In genomic region chr1:160967268-160967667, GRCm38 (mm10) we compare ENCODE assay signal across 23 mouse cellular contexts. TPM values are rescaled to one million over a fixed set of nuclear protein-coding genes. Genes with fewer than 3 reads are reported as not detected.
DNase-seq lines count a peak whose midpoint lies in the region; ATAC-seq and TF ChIP-seq lines count a peak whose summit lies in the region.
"Had no signal": no experiment of that assay in that cellular context is flagged by ENCODE, and none has a peak within 500 bp of the region (broad histone marks: within the 10 kb centered on the region; RNA-seq: fewer than 3 reads in every experiment).

No protein-coding gene starts in this region.

- H3K4me1 ChIP-seq in kidney, embryonic 15.5 days: no peaks in the 10 kb centered on the region
- no peaks in the 10 kb centered on the region for H3K4me1 ChIP-seq in lung, embryonic 14.5 days (ENCODE audit: insufficient read depth)
- H3K4me1 ChIP-seq in thymus, adult 2 months (replicated peaks; ENCODE audit: control insufficient read depth, insufficient read depth, low read length): no peaks in the 10 kb centered on the region
- no peaks in the 10 kb centered on the region for H3K4me1 ChIP-seq in embryonic facial prominence, embryonic 10.5 days
- H3K4me1 ChIP-seq: heart, embryonic 15.5 days; hindbrain, embryonic 13.5 days; limb, embryonic 12.5 days; neural tube, embryonic 15.5 days had no signal

- ATAC-seq in kidney, embryonic 15.5 days (replicated peaks; ENCODE audit: low FRiP score): no peak
- ATAC-seq in lung, embryonic 14.5 days (ENCODE audit: insufficient read depth): no peak
- ATAC-seq: forebrain, postnatal 0 days; liver, postnatal 0 days had no signal

- DNase-seq in kidney, adult 9 months: peak; percentile 17
- peak; percentile 37 for DNase-seq in lung, embryonic 14.5 days
- DNase-seq in lung, postnatal 4 days: no peak
- DNase-seq in brain, adult 2 months (ENCODE audit: low read depth, low spot score): peak; percentile 57
- DNase-seq in layer of hippocampus, adult 2 months (ENCODE audit: low spot score in 2 of 2): peak; percentile 49
- no peak for DNase-seq in thymus, adult 2 months
- no peak for DNase-seq in embryonic facial prominence, embryonic 10.5 days (ENCODE audit: low spot score)
- DNase-seq: adrenal gland, adult 2 months; B cell, adult 2 months; cerebellum, adult 2 months; forebrain, postnatal 0 days; gastrocnemius, postnatal 36 days; heart, postnatal 36 days; liver, postnatal 0 days had no signal

- H3K4me3 ChIP-seq in kidney, embryonic 15.5 days (replicated peaks): no peak overlapping the region
- H3K4me3 ChIP-seq in lung, embryonic 14.5 days (ENCODE audit: low read depth, low read length): no peak overlapping the region
- H3K4me3 ChIP-seq in layer of hippocampus, adult 2 months: no peak overlapping the region
- H3K4me3 ChIP-seq in thymus, adult 2 months (ENCODE audit: control insufficient read depth, insufficient read depth, low read length): no peak overlapping the region
- no peak overlapping the region for H3K4me3 ChIP-seq in embryonic facial prominence, embryonic 10.5 days
- H3K4me3 ChIP-seq: heart, embryonic 15.5 days; hindbrain, embryonic 13.5 days; limb, embryonic 12.5 days; neural tube, embryonic 15.5 days had no signal

- peaks cover 81% of the 10 kb centered on the region for H3K36me3 ChIP-seq in kidney, embryonic 15.5 days
- peaks cover 80% of the 10 kb centered on the region for H3K36me3 ChIP-seq in lung, embryonic 14.5 days (ENCODE audit: insufficient read depth)
- H3K36me3 ChIP-seq in thymus, adult 2 months (ENCODE audit: control insufficient read depth, insufficient read depth, low read length): peaks cover 84% of the 10 kb centered on the region
- H3K36me3 ChIP-seq in embryonic facial prominence, embryonic 10.5 days (replicated peaks): peaks cover 94% of the 10 kb centered on the region

- no peaks in the 10 kb centered on the region for H3K27me3 ChIP-seq in kidney, embryonic 15.5 days
- H3K27me3 ChIP-seq in lung, embryonic 14.5 days (ENCODE audit: insufficient read depth, low read length): no peaks in the 10 kb centered on the region
- no peaks in the 10 kb centered on the region for H3K27me3 ChIP-seq in thymus, adult 2 months (ENCODE audit: control insufficient read depth, insufficient read depth, low read length)
- no peaks in the 10 kb centered on the region for H3K27me3 ChIP-seq in embryonic facial prominence, embryonic 10.5 days (replicated peaks; ENCODE audit: low read depth, poor library complexity, severe bottlenecking)
- H3K27me3 ChIP-seq: CH12.LX; heart, embryonic 15.5 days; hindbrain, embryonic 13.5 days; limb, embryonic 12.5 days; neural tube, embryonic 15.5 days had no signal

- no peak for TF ChIP-seq CTCF in lung, embryonic 14.5 days (IDR thresholded peaks at IDR 0.05; ENCODE audit: low read depth)
- TF ChIP-seq CTCF in layer of hippocampus, adult 2 months (conservative IDR thresholded peaks at IDR 0.05): no peak
- TF ChIP-seq CTCF in thymus, adult 2 months (IDR thresholded peaks at IDR 0.05; ENCODE audit: borderline replicate concordance, control insufficient read depth, extremely low read depth, insufficient read depth, low read length, poor library complexity): no peak

- H3K9ac ChIP-seq in kidney, embryonic 15.5 days: no peak overlapping the region
- H3K9ac ChIP-seq in lung, embryonic 14.5 days: no peak overlapping the region
- H3K9ac ChIP-seq: forebrain, postnatal 0 days; heart, embryonic 15.5 days; hindbrain, embryonic 13.5 days; limb, embryonic 12.5 days; liver, postnatal 0 days; neural tube, embryonic 15.5 days had no signal

- no peak for TF ChIP-seq POLR2A in thymus, adult 2 months (IDR thresholded peaks at IDR 0.05; ENCODE audit: control insufficient read depth, extremely low read depth, insufficient read depth, low read length, poor library complexity)

- H3K9me3 ChIP-seq in kidney, embryonic 15.5 days (replicated peaks): no peaks in the 10 kb centered on the region
- no peaks in the 10 kb centered on the region for H3K9me3 ChIP-seq in lung, embryonic 14.5 days (ENCODE audit: low read depth, low read length)
- no peaks in the 10 kb centered on the region for H3K9me3 ChIP-seq in embryonic facial prominence, embryonic 10.5 days
- H3K9me3 ChIP-seq: G1E; heart, embryonic 15.5 days; hindbrain, embryonic 13.5 days; limb, embryonic 12.5 days; neural tube, embryonic 15.5 days had no signal

- H3K4me2 ChIP-seq in kidney, embryonic 15.5 days: no peak overlapping the region
- H3K4me2 ChIP-seq in lung, embryonic 14.5 days: no peak overlapping the region
- H3K4me2 ChIP-seq: heart, embryonic 15.5 days; hindbrain, embryonic 13.5 days; limb, embryonic 12.5 days; liver, embryonic 11.5 days; midbrain, embryonic 11.5 days; neural tube, embryonic 15.5 days had no signal

- WGBS in kidney, embryonic 15.5 days: 66% methylated on average over 1 of the region's 1 CpGs
- WGBS in lung, embryonic 14.5 days: 71% methylated on average over 1 of the region's 1 CpGs
- 91% methylated on average over 1 of the region's 1 CpGs for WGBS in thymus, adult 2 months
- WGBS in embryonic facial prominence, embryonic 10.5 days: 94% methylated on average over 1 of the region's 1 CpGs

- no peak overlapping the region for H3K27ac ChIP-seq in kidney, embryonic 15.5 days
- H3K27ac ChIP-seq in lung, embryonic 14.5 days (ENCODE audit: low read depth): no peak overlapping the region
- peak overlapping the region; percentile 68 for H3K27ac ChIP-seq in layer of hippocampus, adult 2 months
- H3K27ac ChIP-seq in thymus, adult 2 months (ENCODE audit: control insufficient read depth, insufficient read depth, low read length): no peak overlapping the region
- H3K27ac ChIP-seq in embryonic facial prominence, embryonic 10.5 days (replicated peaks): no peak overlapping the region
- H3K27ac ChIP-seq: heart, embryonic 15.5 days; hindbrain, embryonic 13.5 days; limb, embryonic 12.5 days; neural tube, embryonic 15.5 days had no signal

RNA-seq across cellular contexts. Expression of gene Serpinc1, which starts 11.1 kb away (rescaled TPM):
- polyA plus RNA-seq in kidney, embryonic 15.5 days (2015; fragmentation: Nextera tagmentation; extraction: Ambion mirVana): 3.1 and 6.8 TPM in 2 replicates
- 1.3 and 1.6 TPM in 2 replicates for polyA plus RNA-seq in lung, embryonic 14.5 days (2014; fragmentation: Nextera tagmentation; extraction: Ambion mirVana)
- total RNA-seq in layer of hippocampus, adult 2 months (2021): under 1 TPM; 0.44 to 0.49 TPM
- polyA plus RNA-seq in thymus, adult 2 months (2012; rRNA removed): 3.5 and 11.1 TPM in 2 replicates
- 2.3 and 2.5 TPM in 2 replicates for polyA plus RNA-seq in embryonic facial prominence, embryonic 10.5 days (2016; fragmentation: Nextera tagmentation; extraction: Ambion mirVana)

Comparison
In these comparisons a context has a peak if more than half of its experiments do, and no peak if none do; other contexts are left out.
1. DNase-seq: peak in kidney, adult 9 months (single experiment), lung, embryonic 14.5 days (single experiment), brain, adult 2 months (single experiment) and layer of hippocampus, adult 2 months (2 of 2); none in lung, postnatal 4 days (0 of 2), thymus, adult 2 months (single experiment) and embryonic facial prominence, embryonic 10.5 days (single experiment).